Mouse (Mus musculus) embryonic facial prominence, embryonic 15.5 days (tissue): ENCODE measurements around the gene Atxn1. TPM values are rescaled to one million over a fixed set of nuclear protein-coding genes. Genes with fewer than 3 reads are reported as not detected.

ENCODE experiments used
- ATAC-seq: fragments of 200-750 bp; cut with Nextera tagmentation; 2 replicates; pipeline ENCODE4 v1.8.0; 2017; ENCODE audit warnings: low read depth, moderate TSS enrichment; ENCODE audit not compliant: insufficient number of reproducible peaks, low FRiP score, low TSS enrichment
- H3K27ac ChIP-seq: fragments of 300-500 bp; sonication (generic); replicated peaks from 2 replicates; pipeline ENCODE4 v1.5.1; 2015; ENCODE audit warnings: mild to moderate bottlenecking, inconsistent platforms
- H3K27me3 ChIP-seq: fragments of 300-500 bp; sonication (generic); 2 replicates; pipeline ENCODE4 v1.6.1; 2015; ENCODE audit warnings: inconsistent platforms
- H3K36me3 ChIP-seq: fragments of 300-500 bp; sonication (generic); 2 replicates; pipeline ENCODE4 v1.6.1; 2015; ENCODE audit warnings: mild to moderate bottlenecking, inconsistent platforms
- H3K4me1 ChIP-seq: fragments of 300-500 bp; sonication (generic); 2 replicates; pipeline ENCODE4 v1.6.1; 2015; ENCODE audit warnings: inconsistent platforms
- H3K4me2 ChIP-seq: fragments of 300-500 bp; sonication (generic); replicated peaks from 2 replicates; pipeline ENCODE4 v1.6.1; 2015; ENCODE audit warnings: mild to moderate bottlenecking, inconsistent platforms
- H3K4me3 ChIP-seq: fragments of 300-500 bp; sonication (generic); replicated peaks from 2 replicates; pipeline ENCODE4 v1.5.1; 2015; ENCODE audit warnings: mild to moderate bottlenecking, inconsistent platforms
- H3K9ac ChIP-seq: fragments of 300-500 bp; sonication (generic); 2 replicates; pipeline ENCODE4 v1.6.1; 2015; ENCODE audit warnings: inconsistent platforms
- H3K9me3 ChIP-seq: fragments of 300-500 bp; sonication (generic); replicated peaks from 2 replicates; pipeline ENCODE4 v1.6.1; 2016; ENCODE audit warnings: inconsistent platforms
- WGBS: fragments of 180-500 bp; shearing (Covaris S2); methylation state at CpG from one replicate; pipeline ENCODE4 v1.1.7; 2015; 5-methylcytosine and 5-hydroxymethylcytosine counted together
- polyA plus RNA-seq: library from polyadenylated mRNA; unstranded; fragments of >200 nt; fragmentation: Nextera tagmentation; extraction: Ambion mirVana; gene quantifications from 2 replicates; pipeline ENCODE4 v1.2.1, GENCODE M21; 2015

Gene Atxn1
- polyA plus RNA-seq, 1 experiment from 2014 or later: 7.2 TPM

DNA sequence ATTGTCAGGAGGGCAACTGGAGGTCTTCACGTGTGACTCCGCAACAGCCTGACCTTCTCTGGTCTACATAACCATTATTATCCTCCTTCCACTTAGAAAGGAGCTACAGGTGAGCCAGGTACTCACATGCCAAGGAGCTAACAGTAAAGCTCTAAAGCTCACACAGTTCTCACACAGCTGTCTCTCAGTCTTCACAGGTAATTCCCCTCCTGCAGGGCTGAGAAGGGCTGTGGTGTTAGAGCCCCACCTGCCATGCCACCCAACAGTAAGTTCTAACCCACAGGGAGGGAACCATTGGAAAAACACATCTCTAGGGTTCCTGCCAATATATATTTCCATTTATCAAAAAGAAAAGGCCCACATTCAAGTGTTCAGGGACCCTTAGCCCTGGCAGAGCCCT, 73.7 kb downstream of the Atxn1 start:
- Histone ChIP-seq H3K4me3 (no peak overlapping the region), H3K9me3 (no peaks in the 10 kb centered on the region), H3K27me3 (no peaks in the 10 kb centered on the region), H3K36me3 (no peaks in the 10 kb centered on the region), H3K4me1 (no peaks in the 10 kb centered on the region), H3K27ac (no peak overlapping the region), H3K9ac (no peak overlapping the region), H3K4me2 (no peak overlapping the region)
- no peak for ATAC-seq
- WGBS: 86% methylated on average over 2 of the region's 2 CpGs

GRCm38 (mm10) chr13:45888953-45889749, 75.7 kb downstream of the Atxn1 start:
- H3K27ac ChIP-seq: no peak overlapping the region
- H3K9ac ChIP-seq: no peak overlapping the region
- no peaks in the 10 kb centered on the region for H3K27me3 ChIP-seq
- no peaks in the 10 kb centered on the region for H3K9me3 ChIP-seq
- no peak overlapping the region for H3K4me3 ChIP-seq
- no peak for ATAC-seq
- WGBS: 70% methylated on average over 9 of the region's 9 CpGs
- H3K4me1 ChIP-seq: no peaks in the 10 kb centered on the region
- H3K36me3 ChIP-seq: no peaks in the 10 kb centered on the region
- H3K4me2 ChIP-seq: no peak overlapping the region

DNA sequence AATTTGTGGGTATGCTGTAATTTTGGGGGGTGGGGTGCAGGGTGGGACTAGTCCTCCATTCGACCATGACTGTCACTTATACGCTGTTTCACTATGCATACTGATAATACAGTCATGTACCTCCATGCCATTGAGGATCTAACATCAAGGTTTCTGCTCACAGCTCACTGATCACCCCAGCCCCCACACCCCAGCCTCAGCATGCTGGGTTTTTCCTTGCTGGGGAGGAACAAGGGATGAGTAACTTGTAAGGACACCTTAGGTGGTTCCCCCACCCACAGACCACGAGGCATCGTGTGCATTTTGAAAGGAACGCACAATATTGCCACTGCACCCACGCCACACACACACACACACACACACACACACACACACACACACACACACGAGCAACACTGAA, 79.9 kb downstream of the Atxn1 start:
- H3K36me3 ChIP-seq: no peaks in the 10 kb centered on the region
- peaks cover 17% of the 10 kb centered on the region for H3K4me1 ChIP-seq
- no peak overlapping the region for H3K4me2 ChIP-seq
- WGBS: 84% methylated on average over 7 of the region's 7 CpGs
- H3K27ac ChIP-seq: no peak overlapping the region
- H3K9me3 ChIP-seq: no peaks in the 10 kb centered on the region
- no peak overlapping the region for H3K9ac ChIP-seq
- H3K27me3 ChIP-seq: no peaks in the 10 kb centered on the region
- ATAC-seq: no peak
- H3K4me3 ChIP-seq: no peak overlapping the region

DNA sequence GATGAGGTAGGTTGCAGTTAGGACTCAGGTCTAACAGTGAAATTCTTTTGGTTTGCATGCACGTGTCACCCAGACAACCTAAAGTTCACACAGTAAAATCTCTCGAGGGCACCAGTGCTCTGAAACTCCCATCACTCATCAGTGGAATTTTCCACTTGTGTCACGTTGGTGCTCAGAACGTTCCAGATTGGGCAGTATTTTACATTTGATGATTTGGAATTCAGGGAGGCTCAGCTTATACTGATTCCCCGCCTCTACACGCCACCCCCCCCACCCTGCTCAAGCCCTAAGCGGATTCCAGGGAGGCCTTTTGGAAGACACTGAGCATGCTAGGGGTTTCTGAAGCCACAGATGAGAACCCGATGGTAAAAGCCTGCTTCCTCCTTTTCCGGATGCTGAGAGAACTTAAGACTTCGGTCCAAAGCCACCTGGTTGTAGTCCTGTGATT, 81.0 kb downstream of the Atxn1 start:
- Histone ChIP-seq H3K27ac (no peak overlapping the region), H3K27me3 (no peaks in the 10 kb centered on the region), H3K36me3 (no peaks in the 10 kb centered on the region), H3K4me1 (peaks cover 27% of the 10 kb centered on the region), H3K9me3 (no peaks in the 10 kb centered on the region), H3K9ac (no peak overlapping the region), H3K4me3 (no peak overlapping the region), H3K4me2 (no peak overlapping the region)
- ATAC-seq: no peak
- 48% methylated on average over 10 of the region's 10 CpGs for whole genome bisulfite sequencing

- H3K4me2 ChIP-seq: no peak overlapping the region
- no peak for ATAC-seq
- no peaks in the 10 kb centered on the region for H3K36me3 ChIP-seq
- 0 out of 2 replicates have a peak overlapping the region, but pooled peaks have one; percentile 11 for H3K27ac ChIP-seq
- WGBS: 31% methylated on average over 3 of the region's 3 CpGs
- no peaks in the 10 kb centered on the region for H3K27me3 ChIP-seq
- H3K4me1 ChIP-seq: peaks cover 28% of the 10 kb centered on the region
- no peak overlapping the region for H3K4me3 ChIP-seq
- no peak overlapping the region for H3K9ac ChIP-seq
- H3K9me3 ChIP-seq: no peaks in the 10 kb centered on the region
Observed at GRCm38 (mm10) chr13:45882976-45883440, 81.8 kb downstream of the Atxn1 start.

- no peaks in the 10 kb centered on the region for H3K27me3 ChIP-seq
- 33% methylated on average over 5 of the region's 5 CpGs for WGBS
- 0 out of 2 replicates have a peak overlapping the region, but pooled peaks have one; percentile 52 for H3K27ac ChIP-seq
- H3K4me3 ChIP-seq: no peak overlapping the region
- no peak overlapping the region for H3K4me2 ChIP-seq
- no peak overlapping the region for H3K9ac ChIP-seq
- H3K9me3 ChIP-seq: no peaks in the 10 kb centered on the region
- H3K4me1 ChIP-seq: peaks cover 28% of the 10 kb centered on the region
- ATAC-seq: no peak
- no peaks in the 10 kb centered on the region for H3K36me3 ChIP-seq
Observed at GRCm38 (mm10) chr13:45880543-45880845, 84.3 kb downstream of the Atxn1 start.

- no peak for ATAC-seq
- H3K27ac ChIP-seq: peak overlapping the region; percentile 52; the same call in 1 of the 2 replicates
Observed at GRCm38 (mm10) chr13:45879746-45880542, 84.9 kb downstream of the Atxn1 start.

DNA sequence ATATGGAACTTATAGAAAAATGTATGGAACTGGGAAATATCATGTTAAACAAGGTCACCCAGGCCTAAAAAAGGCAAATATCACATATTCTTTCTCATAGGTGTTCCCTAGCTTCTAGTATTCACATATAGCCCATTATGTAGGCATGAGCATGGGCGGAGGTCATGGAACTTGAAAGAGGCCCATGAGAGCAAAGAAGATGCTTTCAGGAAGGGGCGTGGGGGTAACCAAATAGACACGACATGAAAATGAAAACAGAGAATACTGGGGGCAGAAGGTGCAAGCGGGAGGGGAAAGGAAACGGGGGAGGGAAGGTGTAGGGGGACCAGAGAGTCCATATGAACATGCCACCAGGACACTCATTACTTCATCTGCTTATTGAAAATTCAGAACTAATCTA, 87.9 kb downstream of the Atxn1 start:
- no peak for ATAC-seq
- Histone ChIP-seq H3K36me3 (no peaks in the 10 kb centered on the region), H3K9ac (no peak overlapping the region), H3K4me2 (no peak overlapping the region), H3K4me1 (peaks cover 37% of the 10 kb centered on the region), H3K9me3 (no peaks in the 10 kb centered on the region), H3K27me3 (no peaks in the 10 kb centered on the region), H3K4me3 (no peak overlapping the region), H3K27ac (no peak overlapping the region)
- WGBS: 83% methylated on average over 5 of the region's 5 CpGs

More at GRCm38 (mm10) chr13:45879746-45880542, 84.9 kb downstream of the Atxn1 start:
- H3K9ac ChIP-seq: no peak overlapping the region
- H3K4me2 ChIP-seq: no peak overlapping the region
- WGBS: 40% methylated on average over 14 of the region's 14 CpGs
- H3K9me3 ChIP-seq: no peaks in the 10 kb centered on the region
- no peaks in the 10 kb centered on the region for H3K27me3 ChIP-seq
- H3K4me1 ChIP-seq: peaks cover 28% of the 10 kb centered on the region
- no peak overlapping the region for H3K4me3 ChIP-seq
- no peaks in the 10 kb centered on the region for H3K36me3 ChIP-seq

- Histone ChIP-seq H3K27me3 (no peaks in the 10 kb centered on the region), H3K9me3 (no peaks in the 10 kb centered on the region), H3K36me3 (no peaks in the 10 kb centered on the region), H3K9ac (no peak overlapping the region), H3K4me3 (no peak overlapping the region), H3K4me2 (no peak overlapping the region), H3K27ac (no peak overlapping the region), H3K4me1 (peaks cover 39% of the 10 kb centered on the region)
- WGBS: 82% methylated on average over 2 of the region's 2 CpGs
- ATAC-seq: no peak
Observed at GRCm38 (mm10) chr13:45876368-45876760, 88.4 kb downstream of the Atxn1 start.

- no peak overlapping the region for H3K4me3 ChIP-seq
- no peaks in the 10 kb centered on the region for H3K9me3 ChIP-seq
- H3K9ac ChIP-seq: no peak overlapping the region
- H3K27me3 ChIP-seq: no peaks in the 10 kb centered on the region
- H3K4me2 ChIP-seq: no peak overlapping the region
- H3K4me1 ChIP-seq: peaks cover 34% of the 10 kb centered on the region
- 71% methylated on average over 6 of the region's 6 CpGs for WGBS
- ATAC-seq: no peak
- no peaks in the 10 kb centered on the region for H3K36me3 ChIP-seq
- H3K27ac ChIP-seq: no peak overlapping the region
Observed at GRCm38 (mm10) chr13:45875686-45876367, 89.0 kb downstream of the Atxn1 start.

GRCm38 (mm10) chr13:45874196-45874595, 90.6 kb downstream of the Atxn1 start:
- no peaks in the 10 kb centered on the region for H3K36me3 ChIP-seq
- 94% methylated on average over 4 of the region's 4 CpGs for WGBS

More at GRCm38 (mm10) chr13:45874196-45874595, 90.6 kb downstream of the Atxn1 start:
- H3K27ac ChIP-seq: no peak overlapping the region
- H3K9ac ChIP-seq: no peak overlapping the region
- H3K4me1 ChIP-seq: peaks cover 18% of the 10 kb centered on the region
- H3K4me3 ChIP-seq: no peak overlapping the region
- H3K4me2 ChIP-seq: no peak overlapping the region
- no peaks in the 10 kb centered on the region for H3K9me3 ChIP-seq
- ATAC-seq: no peak
- H3K27me3 ChIP-seq: no peaks in the 10 kb centered on the region
